In the genomic region with DNA sequence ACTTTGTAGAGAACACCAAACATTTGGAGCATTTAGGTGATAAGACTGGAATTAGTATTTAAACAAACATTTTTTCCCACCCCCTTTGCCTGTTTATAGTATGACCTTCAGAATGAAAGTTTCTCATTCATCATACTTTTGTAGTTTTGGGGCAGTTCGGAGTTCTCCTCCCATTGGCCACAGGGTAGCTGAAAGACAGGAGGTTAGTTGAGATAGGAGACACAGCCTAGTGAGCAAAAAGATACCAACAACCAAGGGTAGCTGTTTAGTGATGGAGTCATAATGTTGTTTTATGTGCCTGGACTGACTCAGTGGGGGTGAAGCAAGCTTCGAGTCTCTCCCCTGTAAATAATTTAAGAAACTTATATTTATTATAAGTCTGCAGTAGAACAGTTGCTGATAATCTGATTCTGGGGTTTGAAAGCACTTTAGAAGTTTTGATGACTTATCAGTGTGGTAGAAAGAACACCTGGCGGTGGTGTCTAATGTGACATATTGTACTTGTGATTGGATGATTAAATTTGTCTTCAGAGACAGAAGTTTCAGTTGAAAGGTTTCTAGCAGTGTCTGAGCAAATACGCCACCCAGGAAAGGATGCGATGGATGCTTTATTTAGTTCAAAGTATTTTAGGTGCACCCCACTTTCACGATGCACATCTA, we compare ENCODE assay signal across 8 mouse cellular contexts. TPM values are rescaled to one million over a fixed set of nuclear protein-coding genes. Genes with fewer than 3 reads are reported as not detected.
DNase-seq lines count a peak whose midpoint lies in the region; ATAC-seq and TF ChIP-seq lines count a peak whose summit lies in the region.

No protein-coding gene starts in this region.

- no peak for TF ChIP-seq POLR2A in kidney, adult 2 months (IDR thresholded peaks at IDR 0.05; ENCODE audit: low read depth, low read length)

- H3K4me3 ChIP-seq in kidney, postnatal 0 days (replicated peaks; ENCODE audit: low read depth, low read length): peak overlapping the region; percentile 72
- no peak overlapping the region for H3K4me3 ChIP-seq in kidney, adult 2 months (ENCODE audit: insufficient read depth, low read depth, low read length)
- H3K4me3 ChIP-seq in embryonic facial prominence, embryonic 13.5 days: peak overlapping the region; percentile 76
- peak overlapping the region; percentile 63 for H3K4me3 ChIP-seq in intestine, embryonic 16.5 days (ENCODE audit: low read length)

- no peak overlapping the region for H3K9ac ChIP-seq in kidney, postnatal 0 days (ENCODE audit: low read depth, low read length)
- H3K9ac ChIP-seq in embryonic facial prominence, embryonic 13.5 days: peak overlapping the region; percentile 84; the same call in 1 of the 2 replicates
- H3K9ac ChIP-seq in intestine, embryonic 16.5 days (ENCODE audit: low read depth, low read length): no peak overlapping the region

- H3K4me1 ChIP-seq in kidney, postnatal 0 days (replicated peaks; ENCODE audit: insufficient read depth, low read length): no peaks in the 10 kb centered on the region; the same call in none of the 2 replicates
- H3K4me1 ChIP-seq in kidney, adult 2 months (ENCODE audit: control insufficient read depth, insufficient read depth, low read length): peaks cover 4% of the 10 kb centered on the region; the same call in 1 of the 2 replicates
- H3K4me1 ChIP-seq in embryonic facial prominence, embryonic 13.5 days: peaks cover 22% of the 10 kb centered on the region
- peaks cover 17% of the 10 kb centered on the region for H3K4me1 ChIP-seq in intestine, embryonic 16.5 days (ENCODE audit: control insufficient read depth, insufficient read depth, low read length)

- DNase-seq in kidney, postnatal 0 days (ENCODE audit: low spot score): no peak
- no peak for DNase-seq in kidney, adult 2 months
- peak; percentile 47 for DNase-seq in naive thymus-derived CD4-positive, alpha-beta T cell, adult 2 months (ENCODE audit: low read depth)
- DNase-seq in natural killer cell, adult 2 months (ENCODE audit: low spot score in 2 of 2): no peak
- DNase-seq in urinary bladder, adult 2 months (ENCODE audit: low spot score): no peak
- no peak for DNase-seq in yolk sac, embryonic 10.5 days (ENCODE audit: low spot score)

- WGBS in kidney, postnatal 0 days: 68% methylated on average over 6 of the region's 6 CpGs
- 83% methylated on average over 6 of the region's 6 CpGs for WGBS in kidney, adult 2 months
- WGBS in embryonic facial prominence, embryonic 13.5 days: 82% methylated on average over 6 of the region's 6 CpGs
- WGBS in intestine, embryonic 16.5 days: 62% methylated on average over 6 of the region's 6 CpGs

- H3K9me3 ChIP-seq in kidney, postnatal 0 days (replicated peaks; ENCODE audit: low read length): no peaks in the 10 kb centered on the region
- no peaks in the 10 kb centered on the region for H3K9me3 ChIP-seq in embryonic facial prominence, embryonic 13.5 days
- H3K9me3 ChIP-seq in intestine, embryonic 16.5 days (ENCODE audit: control insufficient read depth, low read length): no peaks in the 10 kb centered on the region

- no peak overlapping the region for H3K27ac ChIP-seq in kidney, postnatal 0 days
- no peak overlapping the region for H3K27ac ChIP-seq in kidney, adult 2 months (ENCODE audit: insufficient read depth, low read depth, low read length)
- no peak overlapping the region for H3K27ac ChIP-seq in embryonic facial prominence, embryonic 13.5 days
- no peak overlapping the region for H3K27ac ChIP-seq in intestine, embryonic 16.5 days (ENCODE audit: low read length)

- no peaks in the 10 kb centered on the region for H3K36me3 ChIP-seq in kidney, postnatal 0 days (ENCODE audit: insufficient read depth, low read length)
- H3K36me3 ChIP-seq in kidney, adult 2 months (ENCODE audit: control insufficient read depth, insufficient read depth, low read length): no peaks in the 10 kb centered on the region
- H3K36me3 ChIP-seq in embryonic facial prominence, embryonic 13.5 days: no peaks in the 10 kb centered on the region
- no peaks in the 10 kb centered on the region for H3K36me3 ChIP-seq in intestine, embryonic 16.5 days (ENCODE audit: control insufficient read depth, insufficient read depth, low read length)

- ATAC-seq in kidney, postnatal 0 days (replicated peaks; ENCODE audit: low FRiP score, low read depth): no peak
- no peak for ATAC-seq in embryonic facial prominence, embryonic 13.5 days (ENCODE audit: insufficient number of reproducible peaks, insufficient read depth, low FRiP score, low TSS enrichment, low read depth)
- ATAC-seq in intestine, embryonic 16.5 days: no peak

- no peaks in the 10 kb centered on the region for H3K27me3 ChIP-seq in kidney, postnatal 0 days (ENCODE audit: insufficient read depth, low read length)
- no peaks in the 10 kb centered on the region for H3K27me3 ChIP-seq in kidney, adult 2 months (replicated peaks; ENCODE audit: control insufficient read depth, insufficient read depth, low read length)
- H3K27me3 ChIP-seq in embryonic facial prominence, embryonic 13.5 days: peaks cover 6% of the 10 kb centered on the region; the same call in 1 of the 2 replicates
- H3K27me3 ChIP-seq in intestine, embryonic 16.5 days (replicated peaks; ENCODE audit: control insufficient read depth, insufficient read depth, low read length): no peaks in the 10 kb centered on the region

- peak overlapping the region; percentile 83 for H3K4me2 ChIP-seq in kidney, postnatal 0 days (ENCODE audit: low read length)
- peak overlapping the region; percentile 85 for H3K4me2 ChIP-seq in embryonic facial prominence, embryonic 13.5 days
- H3K4me2 ChIP-seq in intestine, embryonic 16.5 days (ENCODE audit: low read depth, low read length): peak overlapping the region; percentile 98

- TF ChIP-seq CTCF in kidney, postnatal 0 days (IDR thresholded peaks at IDR 0.05; ENCODE audit: low read depth): no peak
- TF ChIP-seq CTCF in kidney, adult 2 months (conservative IDR thresholded peaks at IDR 0.05; ENCODE audit: insufficient read depth, insufficient read length, low read depth, low read length): no peak

RNA-seq across cellular contexts. Expression of a gene that starts 2.5 kb away (rescaled TPM):
- polyA plus RNA-seq in kidney, postnatal 0 days (2015; fragmentation: Nextera tagmentation; extraction: Ambion mirVana): 5.6 and 5.8 TPM in 2 replicates
- polyA plus RNA-seq in kidney, adult 2 months (2012; rRNA removed): 4.0 TPM in 2 replicates
- polyA plus RNA-seq in embryonic facial prominence, embryonic 13.5 days (2015; fragmentation: Nextera tagmentation; extraction: Ambion mirVana): 7.1 and 8.3 TPM in 2 replicates
- 3.3 and 3.4 TPM in 2 replicates for polyA plus RNA-seq in intestine, embryonic 16.5 days (2015; fragmentation: Nextera tagmentation; extraction: Ambion mirVana)
- polyA plus RNA-seq in urinary bladder, adult 2 months (2012; rRNA removed): 6.7 and 10.3 TPM in 2 replicates
